Comparison of ENCODE assay signal across 8 mouse cellular contexts in genomic region chr9:76322122-76323052, GRCm38 (mm10). TPM values are rescaled to one million over a fixed set of nuclear protein-coding genes. Genes with fewer than 3 reads are reported as not detected.
A peak's percentile ranks its signal among the peaks of the same experiment; 100 is the strongest.
DNase-seq lines count a peak whose midpoint lies in the region; ATAC-seq and TF ChIP-seq lines count a peak whose summit lies in the region.
"Had no signal": no experiment of that assay in that cellular context is flagged by ENCODE, and none has a peak within 500 bp of the region (broad histone marks: within the 10 kb centered on the region; RNA-seq: fewer than 3 reads in every experiment).

No protein-coding gene starts in this region.

- peaks cover 36% of the 10 kb centered on the region for H3K27me3 ChIP-seq in intestine, embryonic 14.5 days (replicated peaks; ENCODE audit: control insufficient read depth, insufficient read depth, low read length)
- peaks cover 2% of the 10 kb centered on the region for H3K27me3 ChIP-seq in neural tube, embryonic 11.5 days (ENCODE audit: control insufficient read depth, insufficient read depth, low read length)

- no peaks in the 10 kb centered on the region for H3K9me3 ChIP-seq in intestine, embryonic 14.5 days (ENCODE audit: control insufficient read depth, low read length)
- no peaks in the 10 kb centered on the region for H3K9me3 ChIP-seq in neural tube, embryonic 11.5 days (ENCODE audit: control insufficient read depth, low read length)

- peak overlapping the region; percentile 30; the same call in 1 of the 2 replicates for H3K9ac ChIP-seq in intestine, embryonic 14.5 days (ENCODE audit: low read length)
- 0 out of 2 replicates have a peak overlapping the region, but pooled peaks have one; percentile 12 for H3K9ac ChIP-seq in neural tube, embryonic 11.5 days (ENCODE audit: low read length)

- TF ChIP-seq POLR2A in embryonic fibroblast, embryonic 13.5 days (IDR thresholded peaks at IDR 0.05; ENCODE audit: low read depth, low read length): no peak

- H3K36me3 ChIP-seq in intestine, embryonic 14.5 days (ENCODE audit: control insufficient read depth, insufficient read depth, low read length): no peaks in the 10 kb centered on the region
- H3K36me3 ChIP-seq in neural tube, embryonic 11.5 days (ENCODE audit: control insufficient read depth, insufficient read depth, low read length): no peaks in the 10 kb centered on the region

- intact Hi-C loops in left cerebral cortex, postnatal 25 days (cut with DNase I): no loop called here

- DNase-seq in left cerebral cortex, postnatal 25 days (ENCODE audit: low spot score in 2 of 2): peak; percentile 4 to 26
- DNase-seq in left cerebral cortex, adult 11 months (ENCODE audit: low spot score): no peak
- peak; percentile 57 for DNase-seq in intestine, embryonic 14.5 days (ENCODE audit: low spot score)
- peak; percentile 36 for DNase-seq in neural tube, embryonic 11.5 days (ENCODE audit: low spot score)
- no peak for DNase-seq in thymus, postnatal 14 days

- H3K4me1 ChIP-seq in embryonic fibroblast, embryonic 13.5 days (ENCODE audit: control insufficient read depth, insufficient read depth, low read length): no peaks in the 10 kb centered on the region
- H3K4me1 ChIP-seq in intestine, embryonic 14.5 days (replicated peaks; ENCODE audit: control insufficient read depth, insufficient read depth, low read length): peaks cover 4% of the 10 kb centered on the region
- H3K4me1 ChIP-seq in neural tube, embryonic 11.5 days (ENCODE audit: control insufficient read depth, insufficient read depth, low read length): no peaks in the 10 kb centered on the region

- WGBS in intestine, embryonic 14.5 days: 8% methylated on average over 24 of the region's 24 CpGs
- WGBS in neural tube, embryonic 11.5 days: 5% methylated on average over 24 of the region's 24 CpGs

- H3K4me3 ChIP-seq in embryonic fibroblast, embryonic 13.5 days (ENCODE audit: insufficient read depth, low read length): peak overlapping the region; percentile 40
- H3K4me3 ChIP-seq in intestine, embryonic 14.5 days (ENCODE audit: low read depth, low read length): peak overlapping the region; percentile 46
- peak overlapping the region; percentile 41 for H3K4me3 ChIP-seq in neural tube, embryonic 11.5 days (ENCODE audit: low read depth, low read length)

- H3K27ac ChIP-seq in embryonic fibroblast, embryonic 13.5 days (ENCODE audit: insufficient read depth, low read length): no peak overlapping the region
- H3K27ac ChIP-seq in intestine, embryonic 14.5 days (ENCODE audit: low read depth): no peak overlapping the region
- no peak overlapping the region for H3K27ac ChIP-seq in neural tube, embryonic 11.5 days (ENCODE audit: low read depth, low read length)

- ATAC-seq in intestine, embryonic 14.5 days (replicated peaks; ENCODE audit: low FRiP score, low TSS enrichment, low read depth): no peak
- ATAC-seq in neural tube, embryonic 11.5 days (ENCODE audit: insufficient read depth, low FRiP score, low TSS enrichment): peak; percentile 37
- ATAC-seq in monocyte, adult 5-6 weeks (replicated peaks; ENCODE audit: insufficient number of reproducible peaks, low FRiP score, low TSS enrichment, poor library complexity, severe bottlenecking): no peak

- no peak for TF ChIP-seq CTCF in embryonic fibroblast, embryonic 13.5 days (IDR thresholded peaks at IDR 0.05; ENCODE audit: borderline replicate concordance, insufficient read depth, low read length)

- H3K4me2 ChIP-seq in intestine, embryonic 14.5 days (ENCODE audit: low read length): peak overlapping the region; percentile 91
- H3K4me2 ChIP-seq in neural tube, embryonic 11.5 days (ENCODE audit: low read depth): peak overlapping the region; percentile 64

RNA-seq across cellular contexts. Expression of gene Hcrtr2, which starts 1.3 kb away (rescaled TPM):
- total RNA-seq in left cerebral cortex, postnatal 25 days (2021): 1 to 10 TPM; 3.0 to 3.5 TPM
- 0.26 TPM in 1 of 2 replicates, not detected in the other for polyA plus RNA-seq in embryonic fibroblast, embryonic 13.5 days (2011; ENCODE audit: insufficient read length, low read depth, missing spikeins)
- polyA plus RNA-seq in intestine, embryonic 14.5 days (2014; fragmentation: Nextera tagmentation; extraction: Ambion mirVana): 0.04 and 0.12 TPM in 2 replicates
- polyA plus RNA-seq in neural tube, embryonic 11.5 days (2014; fragmentation: Nextera tagmentation; extraction: Ambion mirVana): 0.43 and 0.68 TPM in 2 replicates
- 0.11 to 0.87 TPM (median 0.48 TPM) in 3 replicates for total RNA-seq in monocyte, adult 5-6 weeks (2017)
- polyA plus RNA-seq: liver, adult 2 months had no signal

Comparison
In these comparisons a context has a peak if more than half of its experiments do, and no peak if none do; other contexts are left out.
1. DNase-seq: peak in left cerebral cortex, postnatal 25 days (2 of 2), intestine, embryonic 14.5 days (single experiment) and neural tube, embryonic 11.5 days (single experiment); none in left cerebral cortex, adult 11 months (single experiment) and thymus, postnatal 14 days (single experiment).
2. Peak in every context shown above with its lines, with median percentiles within 50 percentile points of each other: H3K4me3 ChIP-seq.